Comparison of ENCODE assay signal across 11 mouse cellular contexts in genomic region chr11:102208846-102209245, GRCm38 (mm10). TPM values are rescaled to one million over a fixed set of nuclear protein-coding genes. Genes with fewer than 3 reads are reported as not detected.
DNase-seq lines count a peak whose midpoint lies in the region; ATAC-seq and TF ChIP-seq lines count a peak whose summit lies in the region.
"Had no signal": no experiment of that assay in that cellular context is flagged by ENCODE, and none has a peak within 500 bp of the region (broad histone marks: within the 10 kb centered on the region; RNA-seq: fewer than 3 reads in every experiment).

No protein-coding gene starts in this region.

- H3K4me3 ChIP-seq in heart, embryonic 14.5 days (ENCODE audit: control insufficient read depth in 1 of 2, insufficient read depth in 1 of 2, low read depth in 1 of 2, low read length in 2 of 2) = no peak overlapping the region
- H3K4me3 ChIP-seq in midbrain, embryonic 10.5 days = peak overlapping the region; percentile 37; the same call in 1 of the 2 replicates
- H3K4me3 ChIP-seq in midbrain, postnatal 0 days (ENCODE audit: low read depth, low read length) = no peak overlapping the region
- no peak overlapping the region for H3K4me3 ChIP-seq in forebrain, postnatal 0 days (ENCODE audit: low read depth, low read length)
- H3K4me3 ChIP-seq in neural tube, embryonic 15.5 days (replicated peaks) = no peak overlapping the region
- H3K4me3 ChIP-seq: left cerebral cortex, adult 2 months had no signal

- WGBS in heart, embryonic 14.5 days = 0% methylated on average over 1 of the region's 4 CpGs
- WGBS in midbrain, embryonic 10.5 days = 50% methylated on average over 3 of the region's 4 CpGs
- 23% methylated on average over 3 of the region's 4 CpGs for WGBS in midbrain, postnatal 0 days
- WGBS in forebrain, postnatal 0 days = 42% methylated on average over 3 of the region's 4 CpGs
- 31% methylated on average over 4 of the region's 4 CpGs for WGBS in neural tube, embryonic 15.5 days

- peak overlapping the region in 1 of 2 experiments; percentile 68; a peak in 2 of 4 replicates for H3K27ac ChIP-seq in heart, embryonic 14.5 days (replicated peaks in 1 of 2; ENCODE audit: control insufficient read depth in 1 of 2, insufficient read depth in 1 of 2, low read depth in 2 of 2, low read length in 2 of 2)
- peak overlapping the region; percentile 84 for H3K27ac ChIP-seq in midbrain, embryonic 10.5 days (replicated peaks)
- no peak overlapping the region for H3K27ac ChIP-seq in midbrain, postnatal 0 days (ENCODE audit: low read depth, low read length)
- H3K27ac ChIP-seq in forebrain, postnatal 0 days (ENCODE audit: low read depth, low read length) = peak overlapping the region; percentile 81; the same call in 1 of the 2 replicates
- 0 out of 2 replicates have a peak overlapping the region, but pooled peaks have one; percentile 51 for H3K27ac ChIP-seq in neural tube, embryonic 15.5 days (replicated peaks)

- DNase-seq in heart, postnatal 36 days = no peak
- DNase-seq in midbrain, embryonic 10.5 days (ENCODE audit: low spot score) = no peak
- DNase-seq in midbrain, postnatal 0 days (ENCODE audit: low spot score) = no peak
- DNase-seq in forebrain, postnatal 0 days = no peak
- DNase-seq in cerebellum, postnatal 4 days (ENCODE audit: low spot score in 2 of 2) = no peak
- DNase-seq in layer of hippocampus, postnatal 10 days (ENCODE audit: low spot score in 2 of 2) = no peak
- DNase-seq: kidney, adult 18-20 months had no signal

- peak overlapping the region; percentile 26; the same call in 1 of the 2 replicates for H3K9ac ChIP-seq in heart, embryonic 14.5 days (ENCODE audit: low read length)
- H3K9ac ChIP-seq in midbrain, postnatal 0 days (replicated peaks; ENCODE audit: low read length, poor library complexity, severe bottlenecking) = no peak overlapping the region; the same call in 1 of the 2 replicates
- no peak overlapping the region for H3K9ac ChIP-seq in forebrain, postnatal 0 days
- no peak overlapping the region for H3K9ac ChIP-seq in neural tube, embryonic 15.5 days (replicated peaks)

- H3K9me3 ChIP-seq in heart, embryonic 14.5 days (ENCODE audit: control insufficient read depth, low read length) = no peaks in the 10 kb centered on the region
- H3K9me3 ChIP-seq in midbrain, embryonic 10.5 days (replicated peaks) = no peaks in the 10 kb centered on the region
- H3K9me3 ChIP-seq in midbrain, postnatal 0 days (ENCODE audit: low read length) = no peaks in the 10 kb centered on the region
- no peaks in the 10 kb centered on the region for H3K9me3 ChIP-seq in forebrain, postnatal 0 days (ENCODE audit: low read length)
- no peaks in the 10 kb centered on the region for H3K9me3 ChIP-seq in neural tube, embryonic 15.5 days (replicated peaks)

- H3K27me3 ChIP-seq in heart, embryonic 14.5 days (ENCODE audit: control insufficient read depth, insufficient read depth, low read length) = no peaks in the 10 kb centered on the region
- 0 out of 2 replicates have a peak, but pooled peaks cover 5% of the 10 kb centered on the region for H3K27me3 ChIP-seq in midbrain, embryonic 10.5 days (ENCODE audit: low read depth, poor library complexity, severe bottlenecking)
- no peaks in the 10 kb centered on the region for H3K27me3 ChIP-seq in midbrain, postnatal 0 days (ENCODE audit: insufficient read depth, low read length)
- no peaks in the 10 kb centered on the region for H3K27me3 ChIP-seq in forebrain, postnatal 0 days (ENCODE audit: insufficient read depth, low read length)
- no peaks in the 10 kb centered on the region for H3K27me3 ChIP-seq in neural tube, embryonic 15.5 days (replicated peaks)

- peak overlapping the region; percentile 5; the same call in 1 of the 2 replicates for H3K4me2 ChIP-seq in heart, embryonic 14.5 days (ENCODE audit: low read length)
- H3K4me2 ChIP-seq in midbrain, postnatal 0 days (ENCODE audit: low read depth, low read length, poor library complexity, severe bottlenecking) = no peak overlapping the region
- no peak overlapping the region for H3K4me2 ChIP-seq in forebrain, postnatal 0 days (ENCODE audit: low read depth)
- no peak overlapping the region for H3K4me2 ChIP-seq in neural tube, embryonic 15.5 days

- peaks cover 59 to 88% of the 10 kb centered on the region in 2 experiments for H3K4me1 ChIP-seq in heart, embryonic 14.5 days (ENCODE audit: control insufficient read depth in 2 of 2, insufficient read depth in 2 of 2, low read length in 2 of 2)
- H3K4me1 ChIP-seq in midbrain, embryonic 10.5 days = peaks cover 61% of the 10 kb centered on the region
- H3K4me1 ChIP-seq in midbrain, postnatal 0 days (ENCODE audit: insufficient read depth, low read length) = peaks cover 6% of the 10 kb centered on the region; the same call in 1 of the 2 replicates
- H3K4me1 ChIP-seq in forebrain, postnatal 0 days (ENCODE audit: insufficient read depth) = peaks cover 22% of the 10 kb centered on the region
- peaks cover 65% of the 10 kb centered on the region for H3K4me1 ChIP-seq in neural tube, embryonic 15.5 days

- H3K36me3 ChIP-seq in heart, embryonic 14.5 days (ENCODE audit: control insufficient read depth, insufficient read depth, low read length) = peaks cover 36% of the 10 kb centered on the region
- peaks cover 41% of the 10 kb centered on the region for H3K36me3 ChIP-seq in midbrain, embryonic 10.5 days
- H3K36me3 ChIP-seq in midbrain, postnatal 0 days (ENCODE audit: insufficient read depth, low read length) = peaks cover 29% of the 10 kb centered on the region
- H3K36me3 ChIP-seq in forebrain, postnatal 0 days (ENCODE audit: insufficient read depth) = peaks cover 31% of the 10 kb centered on the region
- H3K36me3 ChIP-seq in neural tube, embryonic 15.5 days = peaks cover 31% of the 10 kb centered on the region

- no peak for TF ChIP-seq CTCF in midbrain, postnatal 0 days (IDR thresholded peaks at IDR 0.05)
- TF ChIP-seq CTCF in forebrain, postnatal 0 days (IDR thresholded peaks at IDR 0.05; ENCODE audit: low read depth) = no peak

- ATAC-seq in heart, embryonic 14.5 days (ENCODE audit: insufficient number of reproducible peaks, insufficient read depth, low FRiP score, low read depth) = no peak
- no peak for ATAC-seq in midbrain, postnatal 0 days (ENCODE audit: low FRiP score)
- ATAC-seq in forebrain, postnatal 0 days = no peak
- no peak for ATAC-seq in neural tube, embryonic 15.5 days (ENCODE audit: low FRiP score)

- intact Hi-C loops in heart, postnatal 36 days (cut with DNase I) = loop anchor here (2.0 kb wide), 1 partner anchor 16 kb away; no protein-coding TSS in a partner anchor

RNA-seq across cellular contexts. Expression of gene G6pc3, which starts 19.4 kb away (rescaled TPM):
- 24.8 and 27.8 TPM in 2 replicates for polyA plus RNA-seq in heart, embryonic 14.5 days (2014; fragmentation: Nextera tagmentation; extraction: Ambion mirVana)
- 10 to 100 TPM; 45.1 to 47.3 TPM for total RNA-seq in heart, postnatal 36 days (2021)
- 39.1 and 41.5 TPM in 2 replicates for polyA plus RNA-seq in midbrain, embryonic 10.5 days (2016; fragmentation: Nextera tagmentation; extraction: Ambion mirVana)
- 43.1 and 68.5 TPM in 2 replicates for total RNA-seq in midbrain, postnatal 0 days (2014; rRNA removed)
- 42.0 and 48.7 TPM in 2 replicates for polyA plus RNA-seq in midbrain, postnatal 0 days (2015; fragmentation: Nextera tagmentation; extraction: Ambion mirVana)
- total RNA-seq in forebrain, postnatal 0 days (2014; rRNA removed) = 27.3 and 32.1 TPM in 2 replicates
- 27.4 and 32.0 TPM in 2 replicates for polyA plus RNA-seq in forebrain, postnatal 0 days (2015; fragmentation: Nextera tagmentation; extraction: Ambion mirVana)
- 40.4 and 42.0 TPM in 2 replicates for polyA plus RNA-seq in neural tube, embryonic 15.5 days (2015; fragmentation: Nextera tagmentation; extraction: Ambion mirVana)
- total RNA-seq in layer of hippocampus, postnatal 10 days (2021) = 10 to 100 TPM; 44.4 to 45.4 TPM

RNA-seq across cellular contexts. Expression of gene Hdac5, which starts 21.1 kb away (rescaled TPM):
- 52.1 and 54.5 TPM in 2 replicates for polyA plus RNA-seq in heart, embryonic 14.5 days (2014; fragmentation: Nextera tagmentation; extraction: Ambion mirVana)
- total RNA-seq in heart, postnatal 36 days (2021) = 100 to 1,000 TPM; 141 to 143 TPM
- 57.3 and 68.9 TPM in 2 replicates for polyA plus RNA-seq in midbrain, embryonic 10.5 days (2016; fragmentation: Nextera tagmentation; extraction: Ambion mirVana)
- 183 and 263 TPM in 2 replicates for total RNA-seq in midbrain, postnatal 0 days (2014; rRNA removed)
- polyA plus RNA-seq in midbrain, postnatal 0 days (2015; fragmentation: Nextera tagmentation; extraction: Ambion mirVana) = 61.9 and 65.9 TPM in 2 replicates
- 170 and 209 TPM in 2 replicates for total RNA-seq in forebrain, postnatal 0 days (2014; rRNA removed)
- 67.1 and 69.4 TPM in 2 replicates for polyA plus RNA-seq in forebrain, postnatal 0 days (2015; fragmentation: Nextera tagmentation; extraction: Ambion mirVana)
- polyA plus RNA-seq in neural tube, embryonic 15.5 days (2015; fragmentation: Nextera tagmentation; extraction: Ambion mirVana) = 74.0 and 77.4 TPM in 2 replicates
- 100 to 1,000 TPM; 164 to 207 TPM for total RNA-seq in layer of hippocampus, postnatal 10 days (2021)

RNA-seq across cellular contexts. Expression of gene Lsm12, which starts 23.8 kb away (rescaled TPM):
- 60.3 and 62.1 TPM in 2 replicates for polyA plus RNA-seq in heart, embryonic 14.5 days (2014; fragmentation: Nextera tagmentation; extraction: Ambion mirVana)
- 10 to 100 TPM; 44.7 to 52.6 TPM for total RNA-seq in heart, postnatal 36 days (2021)
- polyA plus RNA-seq in midbrain, embryonic 10.5 days (2016; fragmentation: Nextera tagmentation; extraction: Ambion mirVana) = 141 and 144 TPM in 2 replicates
- total RNA-seq in midbrain, postnatal 0 days (2014; rRNA removed) = 77.7 and 86.2 TPM in 2 replicates
- 130 and 147 TPM in 2 replicates for polyA plus RNA-seq in midbrain, postnatal 0 days (2015; fragmentation: Nextera tagmentation; extraction: Ambion mirVana)
- total RNA-seq in forebrain, postnatal 0 days (2014; rRNA removed) = 76.7 and 86.4 TPM in 2 replicates
- 145 and 154 TPM in 2 replicates for polyA plus RNA-seq in forebrain, postnatal 0 days (2015; fragmentation: Nextera tagmentation; extraction: Ambion mirVana)
- 111 and 121 TPM in 2 replicates for polyA plus RNA-seq in neural tube, embryonic 15.5 days (2015; fragmentation: Nextera tagmentation; extraction: Ambion mirVana)
- total RNA-seq in layer of hippocampus, postnatal 10 days (2021) = 10 to 100 TPM; 73.8 to 77.8 TPM

RNA-seq across cellular contexts. Expression of gene BC030867, which starts 39.8 kb away (rescaled TPM):
- polyA plus RNA-seq in heart, embryonic 14.5 days (2014; fragmentation: Nextera tagmentation; extraction: Ambion mirVana) = 8.7 and 10.3 TPM in 2 replicates
- total RNA-seq in heart, postnatal 36 days (2021) = under 1 TPM; 0.14 to 0.25 TPM
- 25.8 and 27.3 TPM in 2 replicates for polyA plus RNA-seq in midbrain, embryonic 10.5 days (2016; fragmentation: Nextera tagmentation; extraction: Ambion mirVana)
- total RNA-seq in midbrain, postnatal 0 days (2014; rRNA removed) = 2.1 TPM in 2 replicates
- polyA plus RNA-seq in midbrain, postnatal 0 days (2015; fragmentation: Nextera tagmentation; extraction: Ambion mirVana) = 0.53 and 0.60 TPM in 2 replicates
- 0.62 and 1.0 TPM in 2 replicates for total RNA-seq in forebrain, postnatal 0 days (2014; rRNA removed)
- 1.5 and 1.6 TPM in 2 replicates for polyA plus RNA-seq in forebrain, postnatal 0 days (2015; fragmentation: Nextera tagmentation; extraction: Ambion mirVana)
- polyA plus RNA-seq in neural tube, embryonic 15.5 days (2015; fragmentation: Nextera tagmentation; extraction: Ambion mirVana) = 2.2 and 5.1 TPM in 2 replicates
- total RNA-seq in layer of hippocampus, postnatal 10 days (2021) = 1 to 10 TPM in 1 of 2 experiments, under 1 TPM in 1; 0.94 to 1.0 TPM
- total RNA-seq: gastrocnemius, adult 18-20 months had no signal

RNA-seq across cellular contexts. Expression of gene Tmem101, which starts 52.6 kb away (rescaled TPM):
- polyA plus RNA-seq in heart, embryonic 14.5 days (2014; fragmentation: Nextera tagmentation; extraction: Ambion mirVana) = 28.2 and 34.1 TPM in 2 replicates
- total RNA-seq in heart, postnatal 36 days (2021) = 10 to 100 TPM; 13.0 to 13.7 TPM
- polyA plus RNA-seq in midbrain, embryonic 10.5 days (2016; fragmentation: Nextera tagmentation; extraction: Ambion mirVana) = 40.4 and 42.3 TPM in 2 replicates
- total RNA-seq in midbrain, postnatal 0 days (2014; rRNA removed) = 35.2 and 41.1 TPM in 2 replicates
- 42.4 and 44.4 TPM in 2 replicates for polyA plus RNA-seq in midbrain, postnatal 0 days (2015; fragmentation: Nextera tagmentation; extraction: Ambion mirVana)
- total RNA-seq in forebrain, postnatal 0 days (2014; rRNA removed) = 42.1 and 44.4 TPM in 2 replicates
- 34.1 and 38.2 TPM in 2 replicates for polyA plus RNA-seq in forebrain, postnatal 0 days (2015; fragmentation: Nextera tagmentation; extraction: Ambion mirVana)
- 41.2 and 41.5 TPM in 2 replicates for polyA plus RNA-seq in neural tube, embryonic 15.5 days (2015; fragmentation: Nextera tagmentation; extraction: Ambion mirVana)
- 10 to 100 TPM; 29.8 TPM for total RNA-seq in layer of hippocampus, postnatal 10 days (2021)
